Mouse (Mus musculus) liver, adult 2 months (tissue): ENCODE measurements at regions not wholly inside any gene's neighbourhood (a gene's known extent, or its start where the extent isn't known, plus 50 kb on each side); places are given as distances from the start of the nearest gene placed in this dataset.

Experiments
- DNase-seq: peaks from one replicate; pipeline ENCODE4 v3.0.0-alpha.2; 2011; ENCODE audit warnings: low read depth, low spot score; ENCODE audit errors: extremely low read depth
- H3K27ac ChIP-seq: fragments of 200-500 bp; replicated peaks from 2 replicates; pipeline ENCODE4 v1.5.1; 2012; ENCODE audit warnings: low read depth, mild to moderate bottlenecking, control low read depth, inconsistent platforms, low read length; ENCODE audit not compliant: insufficient read depth
- H3K27me3 ChIP-seq: fragments of 200-500 bp; 2 replicates; pipeline ENCODE4 v1.6.1; 2012; ENCODE audit warnings: mild to moderate bottlenecking, moderate library complexity, low read length, inconsistent platforms; ENCODE audit not compliant: control insufficient read depth, insufficient read depth
- H3K36me3 ChIP-seq: fragments of 200-500 bp; 2 replicates; pipeline ENCODE4 v1.6.1; 2012; ENCODE audit warnings: low read length, inconsistent platforms; ENCODE audit not compliant: control insufficient read depth, insufficient read depth
- H3K4me1 ChIP-seq: fragments of 200-500 bp; 2 replicates; pipeline ENCODE4 v1.6.1; 2011; ENCODE audit warnings: low read length; ENCODE audit not compliant: control insufficient read depth, insufficient read depth
- H3K4me3 ChIP-seq: fragments of 200-500 bp; 2 replicates; pipeline ENCODE4 v1.5.1; 2011; ENCODE audit warnings: low read depth, mild to moderate bottlenecking, control low read depth, low read length, moderate library complexity; ENCODE audit not compliant: insufficient read depth
- H3K79me2 ChIP-seq: fragments of 200-500 bp; 2 replicates; pipeline ENCODE4 v1.6.1; 2012; ENCODE audit warnings: inconsistent platforms, mild to moderate bottlenecking, low read length, moderate library complexity; ENCODE audit not compliant: control insufficient read depth, insufficient read depth
- H3K9ac ChIP-seq: fragments of 200-500 bp; 2 replicates; pipeline ENCODE4 v1.6.1; 2012; ENCODE audit warnings: low read depth, mild to moderate bottlenecking, control low read depth, inconsistent platforms, low read length
- CTCF ChIP-seq: fragments of 200-500 bp; IDR thresholded peaks from 2 replicates; pipeline ENCODE4 v1.5.1; 2011; ENCODE audit warnings: low read depth, low read length, control low read depth
- POLR2A ChIP-seq: fragments of 200-500 bp; IDR thresholded peaks from 2 replicates; pipeline ENCODE4 v1.6.1; 2011; ENCODE audit warnings: low read length, control low read depth; ENCODE audit not compliant: insufficient read depth; ENCODE audit errors: extremely low read depth
- WGBS: fragments of 180-500 bp; shearing (Covaris S2); methylation state at CpG from one replicate; pipeline ENCODE4 v1.1.7; 2018; 5-methylcytosine and 5-hydroxymethylcytosine counted together

DNA sequence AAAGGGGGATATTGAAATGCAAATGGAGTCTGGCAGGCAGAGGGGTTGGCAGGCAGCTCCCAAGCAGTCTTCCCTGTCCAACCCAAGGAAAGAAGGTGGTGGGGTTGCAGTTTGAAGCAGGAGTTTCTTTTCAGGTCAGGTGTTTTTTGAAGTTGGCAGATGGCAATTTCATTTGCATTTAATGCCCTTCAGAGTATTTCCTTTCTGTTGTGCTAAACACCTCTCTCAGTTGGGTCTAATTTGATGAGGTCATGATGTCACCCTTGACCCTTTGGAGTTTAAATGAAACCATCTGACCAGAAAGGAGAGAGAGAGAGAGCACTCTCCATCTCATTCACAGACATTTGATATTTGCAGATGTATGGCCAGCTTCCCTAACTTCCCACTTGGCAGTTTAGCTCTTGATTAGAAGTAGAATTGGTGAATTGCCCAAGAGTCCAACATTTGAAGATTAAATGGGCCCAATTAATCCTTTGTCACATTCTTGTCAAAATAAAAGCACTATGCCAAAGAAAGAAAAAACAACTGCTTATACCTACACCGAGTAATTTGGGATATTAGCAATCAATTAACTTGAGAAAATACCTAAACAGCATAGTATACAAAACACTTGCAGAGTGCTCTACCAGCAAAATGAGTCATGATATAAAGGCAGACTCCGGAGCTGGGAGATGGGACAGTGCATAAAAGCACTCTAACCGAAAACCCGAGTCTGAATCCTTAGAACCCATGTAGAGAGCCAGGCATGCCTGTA lies 111.8 kb upstream of the Rab11fip2 start:
- DNase-seq = no peak
- Histone ChIP-seq H3K27me3 (no peaks in the 10 kb centered on the region), H3K36me3 (no peaks in the 10 kb centered on the region), H3K27ac (no peak overlapping the region), H3K4me1 (no peaks in the 10 kb centered on the region), H3K79me2 (no peaks in the 10 kb centered on the region), H3K9ac (no peak overlapping the region), H3K4me3 (no peak overlapping the region)
- TF ChIP-seq CTCF (no peak), POLR2A (no peak)
- 86% methylated on average over 4 of the region's 4 CpGs for WGBS

DNA sequence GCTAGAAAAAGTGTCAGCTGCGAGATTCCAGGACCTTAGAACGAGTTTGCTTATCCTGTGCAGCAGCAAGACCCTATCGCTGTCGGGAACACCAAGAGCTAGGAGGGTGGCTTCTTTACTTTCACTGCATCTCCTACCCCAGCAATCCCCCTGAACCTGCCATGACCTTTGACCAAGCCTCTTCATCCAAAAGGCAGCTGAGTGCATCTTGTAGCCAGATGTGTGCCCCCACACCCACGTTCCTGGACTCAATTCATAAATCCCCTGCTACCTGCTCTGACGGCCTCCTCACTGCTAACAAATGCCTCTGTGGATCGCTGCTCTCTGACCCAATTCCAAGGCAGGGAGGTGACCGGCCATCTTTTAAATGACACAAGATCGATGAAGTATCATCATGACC lies 107.7 kb upstream of the Rab11fip2 start:
- 79% methylated on average over 9 of the region's 9 CpGs for WGBS
- Histone ChIP-seq H3K79me2 (no peaks in the 10 kb centered on the region), H3K4me3 (no peak overlapping the region), H3K27ac (no peak overlapping the region), H3K36me3 (no peaks in the 10 kb centered on the region), H3K27me3 (no peaks in the 10 kb centered on the region), H3K4me1 (no peaks in the 10 kb centered on the region), H3K9ac (no peak overlapping the region)
- DNase-seq = no peak
- TF ChIP-seq POLR2A (no peak), CTCF (no peak)

DNA sequence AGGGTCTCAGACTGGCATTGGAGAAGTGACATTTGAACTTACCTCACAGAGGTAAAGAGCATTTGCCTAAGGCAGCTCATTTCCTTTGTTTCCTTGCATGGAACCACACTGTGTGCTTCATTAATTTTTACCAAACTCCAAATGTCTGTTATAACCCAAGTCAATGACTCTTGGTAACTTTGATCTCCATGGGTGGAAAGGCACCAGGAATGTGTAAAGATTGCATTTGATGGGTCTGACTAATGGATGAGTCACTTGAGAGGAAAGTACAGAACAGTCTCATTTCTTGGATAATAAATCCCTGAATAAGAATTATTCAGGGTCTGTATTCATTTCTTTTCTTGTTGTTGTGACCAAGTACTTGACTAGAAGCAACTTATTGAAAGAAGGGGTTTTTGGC lies 97.3 kb upstream of the Rab11fip2 start:
- no peak for DNase-seq
- H3K4me1 ChIP-seq = no peaks in the 10 kb centered on the region
- TF ChIP-seq POLR2A = no peak
- no peak for TF ChIP-seq CTCF
- no peaks in the 10 kb centered on the region for H3K79me2 ChIP-seq
- H3K4me3 ChIP-seq = no peak overlapping the region
- no peaks in the 10 kb centered on the region for H3K36me3 ChIP-seq
- H3K9ac ChIP-seq = no peak overlapping the region
- no peak overlapping the region for H3K27ac ChIP-seq
- 0 out of 2 replicates have a peak, but pooled peaks cover 3% of the 10 kb centered on the region for H3K27me3 ChIP-seq

DNA sequence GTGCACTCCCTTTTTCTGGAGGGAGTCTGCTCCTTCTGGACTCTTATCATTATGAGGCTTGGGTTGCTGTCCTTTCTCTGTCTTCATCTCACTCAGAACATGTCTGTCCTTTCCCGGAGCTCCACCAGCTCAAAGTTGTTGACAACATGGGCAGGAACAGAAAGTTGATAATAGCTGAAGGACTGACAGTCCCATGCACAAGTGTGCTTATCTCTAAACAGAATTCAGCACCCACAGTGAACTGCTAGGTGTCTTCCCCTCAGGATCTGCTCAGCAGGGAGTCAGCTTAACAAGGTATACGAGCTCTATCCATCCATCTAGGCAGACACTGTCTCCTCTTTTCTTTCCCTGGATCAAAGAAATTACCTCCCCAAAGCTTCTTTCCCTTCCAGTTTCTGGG lies 89.2 kb upstream of the Rab11fip2 start:
- H3K27ac ChIP-seq = no peak overlapping the region
- TF ChIP-seq CTCF = no peak
- no peak for TF ChIP-seq POLR2A
- no peaks in the 10 kb centered on the region for H3K36me3 ChIP-seq
- H3K27me3 ChIP-seq = no peaks in the 10 kb centered on the region
- no peak for DNase-seq
- H3K4me3 ChIP-seq = no peak overlapping the region
- H3K79me2 ChIP-seq = no peaks in the 10 kb centered on the region
- no peaks in the 10 kb centered on the region for H3K4me1 ChIP-seq
- 59% methylated on average over 2 of the region's 2 CpGs for WGBS
- no peak overlapping the region for H3K9ac ChIP-seq

DNA sequence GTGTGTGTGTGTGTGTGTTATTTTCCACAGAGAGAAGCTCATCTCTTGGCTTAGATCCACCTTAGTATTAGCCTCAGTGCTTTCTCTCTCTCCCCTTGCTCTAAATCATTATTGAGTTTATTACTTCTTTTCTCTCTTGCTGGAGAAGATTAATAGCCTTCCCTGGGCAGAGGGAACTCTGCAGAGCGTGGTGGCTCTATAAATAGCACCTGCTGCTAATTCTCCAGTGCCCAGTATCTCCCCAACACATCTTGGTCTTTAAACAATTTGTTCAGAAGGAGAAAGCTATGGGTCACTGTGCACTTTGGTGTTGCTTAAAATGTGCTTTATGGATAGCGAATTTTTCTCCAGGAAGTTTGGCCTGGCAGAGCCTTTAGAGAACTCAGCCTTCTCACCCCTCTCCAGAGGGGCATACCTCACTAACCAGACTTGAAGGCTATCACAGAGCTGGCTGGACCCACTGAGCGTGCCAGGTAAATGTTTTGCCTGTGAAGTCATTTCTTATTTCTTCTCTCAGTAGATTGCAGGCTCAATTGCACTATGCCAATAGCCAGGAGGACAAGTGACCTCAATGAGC lies 86.8 kb upstream of the Rab11fip2 start:
- TF ChIP-seq POLR2A (no peak), CTCF (no peak)
- no peak overlapping the region for H3K4me3 ChIP-seq
- H3K9ac ChIP-seq = no peak overlapping the region
- 65% methylated on average over 3 of the region's 3 CpGs for WGBS
- no peaks in the 10 kb centered on the region for H3K36me3 ChIP-seq
- DNase-seq = no peak
- H3K27ac ChIP-seq = no peak overlapping the region
- no peaks in the 10 kb centered on the region for H3K79me2 ChIP-seq
- H3K27me3 ChIP-seq = no peaks in the 10 kb centered on the region
- no peaks in the 10 kb centered on the region for H3K4me1 ChIP-seq

DNA sequence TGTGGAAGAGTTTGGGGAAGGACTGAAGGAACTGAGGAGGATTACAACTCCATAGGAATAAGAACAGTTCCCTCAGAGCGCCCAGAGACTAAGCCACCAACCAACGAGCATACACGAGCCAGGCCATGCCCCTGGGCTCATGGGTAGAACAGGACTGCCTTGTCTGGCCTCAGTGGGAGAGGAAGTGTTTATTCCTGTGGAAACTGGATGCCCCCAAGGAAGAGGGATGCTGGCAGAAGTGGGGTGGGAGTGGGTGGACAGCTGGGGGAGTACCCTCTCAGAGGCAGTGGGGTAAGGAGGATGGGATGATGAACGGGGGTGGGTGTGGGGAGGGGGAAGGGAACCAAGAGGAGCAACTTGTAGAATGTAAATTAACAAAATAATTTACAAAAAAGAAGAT lies 86.3 kb upstream of the Rab11fip2 start:
- no peaks in the 10 kb centered on the region for H3K36me3 ChIP-seq
- 55% methylated on average over 4 of the region's 4 CpGs for WGBS
- no peak overlapping the region for H3K27ac ChIP-seq
- no peaks in the 10 kb centered on the region for H3K79me2 ChIP-seq
- no peaks in the 10 kb centered on the region for H3K4me1 ChIP-seq
- no peak overlapping the region for H3K9ac ChIP-seq
- no peaks in the 10 kb centered on the region for H3K27me3 ChIP-seq
- no peak overlapping the region for H3K4me3 ChIP-seq
- no peak for DNase-seq
- TF ChIP-seq POLR2A (no peak), CTCF (no peak)
